Mouse (Mus musculus) lung, adult 2 months (tissue): Measurements from ENCODE around the gene Gm11938.

Source experiments
- CTCF ChIP-seq: fragments of 200-500 bp; IDR thresholded peaks from 2 replicates; pipeline ENCODE4 v1.5.1; 2011; ENCODE audit warnings: mild to moderate bottlenecking, low read length, control low read depth; ENCODE audit not compliant: insufficient read depth
- POLR2A ChIP-seq: fragments of 200-500 bp; IDR thresholded peaks from 2 replicates; pipeline ENCODE4 v1.6.1; 2011; ENCODE audit warnings: low read depth, mild to moderate bottlenecking, control low read depth, low read length, borderline replicate concordance; ENCODE audit errors: extremely low read depth

- no peak for TF ChIP-seq CTCF
- no peak for TF ChIP-seq POLR2A
Measured at GRCm38 (mm10) chr11:99620335-99620734, 17.2 kb upstream of the Gm11938 start, which contains the start of gene Gm11562.
